Mouse (Mus musculus): ENCODE data around the gene Stra8. TPM values are rescaled to one million over a fixed set of nuclear protein-coding genes. Genes with fewer than 3 reads are reported as not detected.

Gene Stra8
- not detected in 2 replicates for polyA plus RNA-seq (2015; fragmentation: Nextera tagmentation; extraction: Ambion mirVana)

DNA sequence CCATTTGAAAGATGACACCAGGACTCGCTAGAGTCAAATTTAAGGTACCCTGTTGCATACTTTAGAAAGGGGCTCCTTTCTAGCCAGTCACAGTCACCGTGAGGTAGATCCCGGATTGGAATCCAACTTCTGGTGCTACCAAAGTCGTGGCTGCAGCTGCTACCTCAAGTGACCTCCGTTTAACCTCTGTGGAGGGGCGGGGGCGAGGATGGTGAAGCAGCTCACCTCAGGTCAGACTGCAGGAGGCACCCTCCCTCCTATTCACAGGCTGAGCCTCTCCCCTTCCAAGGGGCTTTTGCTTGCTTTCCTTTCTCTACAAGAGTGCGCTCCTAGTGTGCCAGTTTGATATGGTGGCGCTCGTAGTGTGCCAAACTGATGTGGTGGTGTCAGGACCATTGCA lies at the start of gene Stra8:
Stra8 (plus strand) TSS at position 208 of the 400 bp plus-strand sequence.
- no peak within 1 kb of the TSS for H3K4me2 ChIP-seq
- H3K4me1 ChIP-seq, result no peaks in the 10 kb centered on the region
- H3K4me3 ChIP-seq (replicated peaks), result no peak within 1 kb of the TSS
- H3K9me3 ChIP-seq (replicated peaks), result no peaks in the 10 kb centered on the region
- no peak within 1 kb of the TSS for H3K27ac ChIP-seq (replicated peaks)
- no peak for ATAC-seq (ENCODE audit: low FRiP score)
- H3K36me3 ChIP-seq, result no peaks in the 10 kb centered on the region
- H3K9ac ChIP-seq (replicated peaks), result no peak within 1 kb of the TSS
- 53% methylated on average over 10 of the region's 10 CpGs for WGBS
- no peaks in the 10 kb centered on the region for H3K27me3 ChIP-seq (replicated peaks)

DNA sequence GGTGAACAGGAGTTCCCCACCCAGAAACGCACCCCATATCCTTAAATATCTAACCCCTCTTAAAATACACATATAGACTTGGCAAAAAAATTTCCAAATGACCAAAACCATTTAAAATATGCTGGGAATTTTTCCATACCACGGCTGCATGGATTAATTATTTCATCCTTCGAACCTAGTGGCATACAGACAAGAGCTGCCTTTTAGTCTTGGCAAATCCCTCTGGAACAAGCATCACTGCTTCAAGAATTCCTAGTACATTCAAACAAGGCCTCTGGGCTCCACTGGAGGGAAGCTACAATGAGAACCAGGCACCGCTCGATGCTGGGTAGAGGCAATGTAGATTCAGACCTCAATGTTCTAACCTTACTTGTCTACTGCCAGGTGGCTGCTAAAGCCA lies 49.2 kb upstream of the Stra8 start:
- no peaks in the 10 kb centered on the region for H3K4me1 ChIP-seq
- H3K4me2 ChIP-seq, result no peak overlapping the region
- 85% methylated on average over 5 of the region's 5 CpGs for WGBS

DNA sequence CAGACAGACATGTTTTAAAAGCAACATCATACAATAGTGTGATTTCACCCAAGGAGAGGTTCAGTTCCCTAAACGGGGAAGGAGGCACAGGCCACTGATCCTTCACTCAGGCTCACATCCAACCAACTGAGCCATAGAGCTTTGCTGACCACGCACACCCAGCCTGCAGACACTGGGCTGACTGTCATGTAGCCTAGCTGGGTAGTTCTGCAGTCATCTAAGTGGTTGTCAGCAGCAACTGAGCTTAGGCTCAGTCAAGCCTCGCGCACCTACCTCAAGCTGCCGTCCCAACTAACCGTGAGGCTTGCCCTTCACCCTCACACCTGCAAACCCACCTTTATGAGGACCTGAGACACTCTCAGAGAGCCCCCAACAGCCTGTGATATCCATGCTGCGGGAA lies 48.0 kb upstream of the Stra8 start:
- ATAC-seq (ENCODE audit: low FRiP score), result no peak
- Histone ChIP-seq H3K36me3 (no peaks in the 10 kb centered on the region), H3K9ac (replicated peaks) (no peak overlapping the region)

More for the DNA sequence above, 49.2 kb upstream of the Stra8 start:
- no peak overlapping the region for H3K27ac ChIP-seq (replicated peaks)
- no peak for ATAC-seq (ENCODE audit: low FRiP score)
- H3K9me3 ChIP-seq (replicated peaks), result no peaks in the 10 kb centered on the region
- H3K9ac ChIP-seq (replicated peaks), result no peak overlapping the region
- H3K36me3 ChIP-seq, result no peaks in the 10 kb centered on the region
- no peak overlapping the region for H3K4me3 ChIP-seq (replicated peaks)
- no peaks in the 10 kb centered on the region for H3K27me3 ChIP-seq (replicated peaks)

DNA sequence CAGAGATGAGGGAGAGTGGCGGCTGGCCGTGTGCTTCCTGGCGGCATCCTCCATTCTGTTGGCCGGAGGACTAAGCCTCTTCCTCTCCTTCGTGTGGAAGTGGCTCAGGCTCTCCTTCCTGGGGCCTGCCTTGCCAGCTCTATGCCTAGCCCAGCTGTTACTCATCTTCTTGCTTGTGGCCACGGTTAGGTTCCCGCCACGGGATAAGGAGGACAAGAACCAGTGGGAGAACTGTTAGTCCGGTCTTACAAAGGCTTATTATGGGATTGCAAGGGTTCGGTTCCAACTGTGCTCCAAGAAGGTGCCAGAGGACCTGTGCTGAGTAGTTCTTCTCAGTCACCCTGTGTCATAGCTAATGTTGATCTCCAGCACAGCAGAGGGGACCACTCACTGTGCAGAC lies 47.1 kb upstream of the Stra8 start:
- no peak overlapping the region for H3K4me3 ChIP-seq (replicated peaks)
- peaks cover 15% of the 10 kb centered on the region for H3K4me1 ChIP-seq
- no peak overlapping the region for H3K4me2 ChIP-seq
- H3K9ac ChIP-seq (replicated peaks), result no peak overlapping the region
- H3K27me3 ChIP-seq (replicated peaks), result no peaks in the 10 kb centered on the region
- no peak overlapping the region for H3K27ac ChIP-seq (replicated peaks)
- ATAC-seq (ENCODE audit: low FRiP score), result no peak
- no peaks in the 10 kb centered on the region for H3K9me3 ChIP-seq (replicated peaks)
- no peaks in the 10 kb centered on the region for H3K36me3 ChIP-seq
- WGBS, result 89% methylated on average over 10 of the region's 10 CpGs

More for the DNA sequence above, 48.0 kb upstream of the Stra8 start:
- Histone ChIP-seq H3K27ac (replicated peaks) (no peak overlapping the region), H3K4me1 (peaks cover 11% of the 10 kb centered on the region), H3K4me2 (no peak overlapping the region), H3K9me3 (replicated peaks) (no peaks in the 10 kb centered on the region), H3K27me3 (replicated peaks) (no peaks in the 10 kb centered on the region), H3K4me3 (replicated peaks) (no peak overlapping the region)
- WGBS, result 95% methylated on average over 7 of the region's 7 CpGs

DNA sequence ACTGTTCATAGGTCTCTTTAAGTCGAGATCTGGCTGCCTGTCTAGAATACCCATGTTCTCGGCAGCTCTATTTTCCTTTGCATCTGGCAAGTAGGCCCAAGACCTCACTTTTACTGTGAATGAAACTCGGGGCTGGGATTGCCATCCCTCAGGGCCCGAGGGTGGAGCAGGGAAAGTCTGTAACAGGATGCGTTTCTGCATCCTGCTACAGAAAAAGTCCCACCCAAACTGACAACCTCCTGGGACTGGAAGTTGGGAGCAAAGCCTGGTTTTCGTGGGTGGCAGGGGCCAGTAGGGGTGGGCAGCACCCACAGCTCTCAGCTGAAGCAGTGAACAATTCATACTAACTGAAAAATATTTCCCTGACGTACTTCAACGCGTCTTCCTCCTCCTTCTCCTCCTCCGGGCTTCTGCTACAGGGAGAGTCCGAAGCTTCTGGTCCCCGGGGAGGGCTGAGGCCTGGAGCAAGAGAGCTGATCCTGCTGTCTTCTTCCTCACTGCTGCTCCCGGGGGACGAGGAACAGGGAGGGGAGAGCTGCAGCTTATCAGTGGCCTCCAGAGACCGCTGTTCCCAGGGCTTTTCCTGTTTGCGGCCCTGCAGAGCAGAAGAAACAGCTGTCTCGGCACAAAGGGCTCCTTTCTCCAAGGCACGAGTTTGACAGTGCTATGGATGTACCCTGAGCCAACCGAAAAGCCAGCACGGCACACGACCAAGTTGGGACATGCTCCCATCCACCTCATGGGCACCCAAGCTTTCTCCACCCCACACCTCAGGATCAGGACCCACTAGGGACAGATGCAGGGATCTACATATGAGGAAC lies 45.7 kb upstream of the Stra8 start:
- Histone ChIP-seq H3K4me2 (no peak overlapping the region), H3K9ac (replicated peaks) (no peak overlapping the region), H3K27me3 (replicated peaks) (no peaks in the 10 kb centered on the region), H3K4me1 (peaks cover 22% of the 10 kb centered on the region), H3K27ac (replicated peaks) (0 out of 2 replicates have a peak overlapping the region, but pooled peaks have one; percentile 13), H3K4me3 (replicated peaks) (no peak overlapping the region), H3K36me3 (no peaks in the 10 kb centered on the region), H3K9me3 (replicated peaks) (no peaks in the 10 kb centered on the region)
- 77% methylated on average over 21 of the region's 21 CpGs for WGBS
- ATAC-seq (ENCODE audit: low FRiP score), result no peak

DNA sequence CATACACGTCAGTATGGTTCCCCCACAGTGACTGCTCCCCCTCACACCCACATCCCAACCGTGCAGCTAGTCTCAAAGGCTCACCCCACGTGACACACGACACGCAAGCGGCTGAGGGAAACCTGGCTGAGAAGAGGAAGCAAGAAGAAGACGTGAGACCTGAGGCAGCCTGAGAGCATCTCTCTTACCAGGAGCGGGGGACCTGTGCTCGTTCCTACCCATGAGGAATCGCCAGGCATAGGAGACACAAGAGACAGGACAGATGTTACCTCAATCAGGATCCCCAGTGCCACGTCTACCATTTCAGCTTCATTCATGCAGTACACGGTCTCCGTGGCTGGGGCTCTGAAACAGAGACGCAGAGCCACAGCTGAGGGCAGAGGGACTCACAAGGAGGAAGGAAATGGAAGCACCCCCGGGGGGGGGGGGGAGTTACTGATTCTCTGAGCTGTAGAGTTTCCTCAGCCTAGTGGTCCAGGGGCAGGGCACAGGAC lies 44.6 kb upstream of the Stra8 start:
- no peak overlapping the region for H3K4me3 ChIP-seq (replicated peaks)
- H3K27ac ChIP-seq (replicated peaks), result no peak overlapping the region
- H3K4me1 ChIP-seq, result peaks cover 22% of the 10 kb centered on the region
- WGBS, result 91% methylated on average over 15 of the region's 15 CpGs
- H3K9me3 ChIP-seq (replicated peaks), result no peaks in the 10 kb centered on the region
- no peak for ATAC-seq (ENCODE audit: low FRiP score)
- H3K36me3 ChIP-seq, result no peaks in the 10 kb centered on the region
- no peak overlapping the region for H3K9ac ChIP-seq (replicated peaks)
- H3K4me2 ChIP-seq, result no peak overlapping the region
- H3K27me3 ChIP-seq (replicated peaks), result no peaks in the 10 kb centered on the region

DNA sequence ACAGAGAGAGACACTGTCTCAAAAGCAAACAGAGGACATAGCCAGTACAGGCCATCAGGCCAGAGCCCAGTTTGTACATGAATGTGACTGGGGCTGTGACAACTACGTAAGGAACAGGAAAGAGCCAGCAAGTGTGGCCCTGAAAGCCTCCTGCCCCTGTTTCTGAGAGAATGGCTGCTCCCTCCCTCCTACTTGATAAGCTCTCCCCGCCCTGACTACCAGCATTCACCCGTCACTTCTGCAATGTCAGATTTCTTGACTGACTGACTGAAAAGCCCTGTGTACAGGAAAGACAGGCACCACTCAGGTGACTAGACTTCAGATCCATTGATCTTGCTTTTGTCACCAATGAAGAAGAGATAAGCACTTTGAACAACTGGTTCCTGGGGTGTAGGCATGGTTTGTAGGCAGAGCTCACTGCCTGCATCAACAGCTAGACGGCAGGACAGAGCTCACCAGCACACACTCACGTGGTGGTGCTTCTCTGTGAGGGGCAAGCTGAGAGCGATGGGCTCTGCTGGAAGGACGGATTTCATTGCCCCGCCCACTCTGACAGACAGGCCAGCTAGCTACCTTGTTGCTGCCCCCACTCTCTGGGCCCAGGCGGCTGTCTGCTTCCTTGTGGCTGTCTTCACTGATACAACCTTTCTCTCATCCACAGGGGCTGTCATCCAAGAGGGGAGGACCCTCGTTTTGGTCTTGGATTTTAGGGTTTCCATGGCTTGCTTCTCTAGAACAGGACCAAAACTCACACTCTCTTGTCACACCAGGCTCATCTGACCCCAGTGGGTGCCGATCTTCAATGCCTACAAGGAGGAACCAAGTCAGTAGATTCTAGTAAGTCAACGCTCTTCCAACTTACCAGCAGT lies 43.8 kb upstream of the Stra8 start:
- 0 out of 2 replicates have a peak overlapping the region, but pooled peaks have one; percentile 17 for H3K9ac ChIP-seq (replicated peaks)

DNA sequence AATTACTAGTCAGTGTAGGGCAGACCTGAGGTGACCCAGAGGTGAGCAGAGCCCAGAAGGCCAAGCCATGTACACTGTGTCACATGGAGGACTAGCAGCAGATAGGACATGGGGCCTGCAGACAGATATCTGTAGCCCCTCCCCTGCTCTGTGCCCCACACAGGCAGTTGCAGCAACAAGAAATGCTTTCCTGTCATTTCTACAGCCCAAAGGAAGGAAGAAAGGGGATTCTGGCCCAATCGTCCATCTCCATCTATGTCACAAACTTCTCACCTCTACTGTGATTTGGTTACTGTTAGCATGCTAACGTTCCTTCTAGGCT lies 43.2 kb upstream of the Stra8 start:
- peak overlapping the region; percentile 68 for H3K4me2 ChIP-seq
- 40% methylated on average over 2 of the region's 2 CpGs for WGBS
- no peaks in the 10 kb centered on the region for H3K27me3 ChIP-seq (replicated peaks)
- peak overlapping the region; percentile 81; the same call in 1 of the 2 replicates for H3K9ac ChIP-seq (replicated peaks)
- 0 out of 2 replicates have a peak, but pooled peaks cover 8% of the 10 kb centered on the region for H3K36me3 ChIP-seq
- H3K4me3 ChIP-seq (replicated peaks), result peak overlapping the region; percentile 72
- peaks cover 22% of the 10 kb centered on the region for H3K4me1 ChIP-seq
- ATAC-seq (ENCODE audit: low FRiP score), result no peak
- peak overlapping the region; percentile 93 for H3K27ac ChIP-seq (replicated peaks)
- H3K9me3 ChIP-seq (replicated peaks), result no peaks in the 10 kb centered on the region

More for the DNA sequence above, 43.8 kb upstream of the Stra8 start:
- Histone ChIP-seq H3K27me3 (replicated peaks) (no peaks in the 10 kb centered on the region), H3K9me3 (replicated peaks) (no peaks in the 10 kb centered on the region), H3K4me3 (replicated peaks) (peak overlapping the region; percentile 72; the same call in 1 of the 2 replicates), H3K27ac (replicated peaks) (peak overlapping the region; percentile 93; the same call in 1 of the 2 replicates), H3K4me2 (peak overlapping the region; percentile 68), H3K36me3 (0 out of 2 replicates have a peak, but pooled peaks cover 6% of the 10 kb centered on the region), H3K4me1 (peaks cover 22% of the 10 kb centered on the region)
- ATAC-seq (ENCODE audit: low FRiP score), result no peak
- WGBS, result 73% methylated on average over 12 of the region's 12 CpGs

DNA sequence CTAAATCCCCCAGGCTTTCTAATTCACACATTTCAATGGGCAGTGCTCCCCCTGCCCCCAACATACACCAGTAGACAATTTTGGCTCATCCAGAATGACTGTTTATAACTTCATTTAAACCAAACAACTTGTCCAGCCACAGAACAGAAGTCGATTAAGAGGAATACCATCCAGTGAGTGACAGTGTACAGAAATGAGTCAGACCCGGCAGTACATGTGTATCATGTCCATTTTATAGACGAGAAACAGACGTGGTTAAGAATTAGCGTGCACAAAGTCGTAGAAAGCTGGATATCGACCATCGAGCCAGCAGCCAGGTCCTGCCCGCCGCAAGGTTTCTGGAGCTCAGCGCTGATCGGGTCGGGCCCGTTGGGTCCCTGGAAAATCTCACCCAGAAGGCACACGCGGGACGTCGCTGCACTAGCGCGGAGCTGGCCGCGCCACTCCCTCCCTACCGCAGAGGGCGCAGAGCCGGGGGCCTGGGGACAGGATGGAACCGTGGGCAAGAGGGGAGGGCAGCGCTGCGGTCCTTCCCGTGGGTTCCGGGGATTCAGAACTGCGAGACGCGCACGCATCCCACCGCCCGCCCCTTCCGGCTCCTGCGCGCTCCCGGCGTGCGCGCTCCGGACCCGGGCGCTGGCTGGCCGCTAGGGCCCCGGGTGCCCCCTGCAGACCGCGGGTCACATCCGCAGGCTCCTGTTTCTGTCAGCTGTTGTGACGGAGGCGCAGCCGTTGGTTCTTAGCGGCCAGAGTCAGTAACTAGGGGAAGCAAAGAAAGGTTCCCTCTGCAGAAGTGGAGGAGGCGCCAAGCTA lies 42.2 kb upstream of the Stra8 start, which contains the start of gene Cyren:
Cyren (minus strand) TSS at position 552 of the 813 bp plus-strand sequence.
- Histone ChIP-seq H3K4me3 (replicated peaks) (peak within 1 kb of the TSS; percentile 72), H3K9me3 (replicated peaks) (no peaks in the 10 kb centered on the region), H3K4me2 (peak within 1 kb of the TSS; percentile 68), H3K36me3 (peaks cover 16% of the 10 kb centered on the region; the same call in 1 of the 2 replicates), H3K27ac (replicated peaks) (peak within 1 kb of the TSS; percentile 93), H3K4me1 (peaks cover 22% of the 10 kb centered on the region), H3K9ac (replicated peaks) (peak within 1 kb of the TSS; percentile 81), H3K27me3 (replicated peaks) (no peaks in the 10 kb centered on the region)
- WGBS, result under 1% methylated on average over 56 of the region's 56 CpGs
- ATAC-seq (ENCODE audit: low FRiP score), result peak; percentile 95

DNA sequence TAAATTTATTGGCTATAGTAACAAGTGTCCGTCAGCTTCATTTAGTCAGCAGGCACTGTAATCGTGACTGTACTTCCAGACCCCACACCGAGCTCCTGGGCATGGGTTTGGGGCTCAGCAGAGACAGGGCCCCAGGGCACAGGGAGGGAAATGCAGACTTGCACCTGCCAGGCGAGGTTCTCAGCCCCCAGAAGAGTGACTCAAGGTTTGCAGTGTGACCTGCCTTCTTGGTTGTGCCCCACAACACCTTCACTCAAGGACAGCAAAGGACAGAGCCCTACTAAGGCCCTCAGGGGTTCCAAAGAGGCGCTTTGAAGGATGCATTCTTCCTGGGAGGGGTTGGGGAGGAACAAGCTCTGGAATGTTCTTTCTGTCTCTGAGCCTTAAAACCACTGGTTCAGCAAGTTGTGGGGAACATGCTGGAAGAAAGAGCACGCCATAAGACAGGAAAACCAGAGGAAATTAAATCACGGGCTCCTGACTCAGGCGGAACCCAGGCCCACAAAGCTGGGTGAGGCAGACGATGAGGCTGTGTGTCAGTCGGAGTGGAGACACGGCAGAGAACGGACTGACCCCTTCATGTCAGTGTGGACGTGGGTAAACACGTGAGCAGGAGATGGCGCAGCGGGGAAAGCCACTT lies 40.7 kb upstream of the Stra8 start:
- ATAC-seq (ENCODE audit: low FRiP score), result no peak
- no peaks in the 10 kb centered on the region for H3K27me3 ChIP-seq (replicated peaks)
- 90% methylated on average over 16 of the region's 16 CpGs for WGBS
- no peak overlapping the region for H3K4me2 ChIP-seq
- H3K4me3 ChIP-seq (replicated peaks), result no peak overlapping the region
- H3K9me3 ChIP-seq (replicated peaks), result no peaks in the 10 kb centered on the region
- H3K27ac ChIP-seq (replicated peaks), result no peak overlapping the region
- peaks cover 29% of the 10 kb centered on the region for H3K36me3 ChIP-seq
- no peak overlapping the region for H3K9ac ChIP-seq (replicated peaks)
- peaks cover 22% of the 10 kb centered on the region for H3K4me1 ChIP-seq
